Mouse (Mus musculus) myocyte (in vitro differentiated cells): ENCODE results near the gene Pla2g6. TPM values are rescaled to one million over a fixed set of nuclear protein-coding genes. Genes with fewer than 3 reads are reported as not detected.
A peak's percentile ranks its signal among the peaks of the same experiment; 100 is the strongest.

Source experiments
- H3K27me3 ChIP-seq: one replicate; pipeline ENCODE4 v1.6.1; 2011; ENCODE audit not compliant: control insufficient read depth, insufficient read depth, insufficient read length
- H3K36me3 ChIP-seq: one replicate; pipeline ENCODE4 v1.6.1; 2011; ENCODE audit not compliant: control insufficient read depth, insufficient read depth
- H3K4me2 ChIP-seq: one replicate; pipeline ENCODE4 v1.6.1; 2011; ENCODE audit warnings: low read depth, control low read depth
- H3K4me3 ChIP-seq: one replicate; pipeline ENCODE4 v1.5.1; 2011; ENCODE audit warnings: mild to moderate bottlenecking, control low read depth, moderate library complexity
- H3K79me2 ChIP-seq: one replicate; pipeline ENCODE4 v1.6.1; 2011; ENCODE audit not compliant: control insufficient read depth, insufficient read depth
- H3ac ChIP-seq: one replicate; pipeline ENCODE4 v1.6.1; 2011; ENCODE audit not compliant: control insufficient read depth, insufficient read length
- CEBPB ChIP-seq: IDR thresholded peaks from 2 replicates; pipeline ENCODE4 v1.6.1; 2011; ENCODE audit warnings: mild to moderate bottlenecking, moderate library complexity; ENCODE audit not compliant: poor library complexity, insufficient read depth, severe bottlenecking
- E2F4 ChIP-seq: IDR thresholded peaks from one replicate; pipeline ENCODE4 v1.6.1; 2011; ENCODE audit warnings: mild to moderate bottlenecking, control low read depth, moderate library complexity; ENCODE audit not compliant: insufficient read depth
- MAX ChIP-seq: IDR thresholded peaks from one replicate; pipeline ENCODE4 v1.6.1; 2011; ENCODE audit warnings: low read depth, mild to moderate bottlenecking, control low read depth
- MYOD1 ChIP-seq, 3 experiments: IDR thresholded peaks; one replicate each; pipeline ENCODE4 v1.6.1; 2011; ENCODE audit warnings: control low read depth in 2 of 3, low read depth in 2 of 3, mild to moderate bottlenecking in 2 of 3, moderate library complexity in 1 of 3; ENCODE audit not compliant: insufficient read length in 2 of 3, control insufficient read depth in 1 of 3
- MYOG ChIP-seq, 3 experiments: IDR thresholded peaks; one replicate each; pipeline ENCODE4 v1.6.1; 2011; ENCODE audit warnings: control low read depth in 2 of 3, low read depth in 2 of 3, mild to moderate bottlenecking in 2 of 3; ENCODE audit not compliant: insufficient read length in 2 of 3, control insufficient read depth in 1 of 3, insufficient read depth in 1 of 3
- POLR2A ChIP-seq: IDR thresholded peaks from one replicate; pipeline ENCODE4 v1.6.1; 2011; ENCODE audit warnings: low read depth, mild to moderate bottlenecking, control low read depth, moderate library complexity; ENCODE audit not compliant: insufficient read length
- POLR2AphosphoS2 ChIP-seq: IDR thresholded peaks from one replicate; pipeline ENCODE4 v1.6.1; 2011; ENCODE audit warnings: low read depth, control low read depth; ENCODE audit not compliant: insufficient read length
- REST ChIP-seq: IDR thresholded peaks from one replicate; pipeline ENCODE4 v1.6.1; 2011; ENCODE audit warnings: mild to moderate bottlenecking, control low read depth, moderate library complexity; ENCODE audit not compliant: insufficient read depth, insufficient read length
- SRF ChIP-seq: IDR thresholded peaks from one replicate; pipeline ENCODE4 v1.6.1; 2011; ENCODE audit warnings: low read depth; ENCODE audit not compliant: control insufficient read depth, insufficient read length
- TCF12 ChIP-seq: IDR thresholded peaks from one replicate; pipeline ENCODE4 v1.6.1; 2011; ENCODE audit warnings: mild to moderate bottlenecking, control low read depth; ENCODE audit not compliant: poor library complexity, insufficient read depth, severe bottlenecking
- TCF3 ChIP-seq: IDR thresholded peaks from one replicate; pipeline ENCODE4 v1.6.1; 2011; ENCODE audit warnings: low read depth, control low read depth; ENCODE audit not compliant: insufficient read length
- USF1 ChIP-seq: IDR thresholded peaks from one replicate; pipeline ENCODE4 v1.6.1; 2011; ENCODE audit warnings: low read depth, mild to moderate bottlenecking, control low read depth, moderate library complexity
- polyA plus RNA-seq: library from polyadenylated mRNA; unstranded; fragments of >200 nt; fragmentation: generic; extraction: Trizol; gene quantifications from one replicate; pipeline ENCODE4 v1.2.1, GENCODE M21; 2012; ENCODE audit warnings: missing spikeins

The Pla2g6 gene
- polyA plus RNA-seq, 1 experiment = 36.3 TPM

GRCm38 (mm10) chr15:79350866-79351265 lies 22.7 kb upstream of the Pla2g6 start:
- H3K27me3 ChIP-seq = no peaks in the 10 kb centered on the region
- H3K4me2 ChIP-seq = no peak overlapping the region
- H3K79me2 ChIP-seq = no peaks in the 10 kb centered on the region
- no peak overlapping the region for H3ac ChIP-seq
- H3K4me3 ChIP-seq = no peak overlapping the region
- H3K36me3 ChIP-seq = no peaks in the 10 kb centered on the region
- TF ChIP-seq REST (no peak), MYOG (IDR thresholded peaks at IDR 0.05; ENCODE audit: control insufficient read depth in 1 of 3, insufficient read depth in 1 of 3, insufficient read length in 2 of 3, low read depth in 2 of 3) (no peak), SRF (no peak), MYOD1 (IDR thresholded peaks at IDR 0.05; ENCODE audit: control insufficient read depth in 1 of 3, insufficient read length in 2 of 3, low read depth in 2 of 3) (no peak), POLR2A (no peak), USF1 (no peak), TCF3 (no peak), POLR2AphosphoS2 (no peak), MAX (no peak), TCF12 (no peak), E2F4 (no peak), CEBPB (no peak)

- no peaks in the 10 kb centered on the region for H3K36me3 ChIP-seq
- no peaks in the 10 kb centered on the region for H3K79me2 ChIP-seq
- no peak overlapping the region for H3ac ChIP-seq
- peak overlapping the region; percentile 90 for H3K4me2 ChIP-seq
- peak overlapping the region; percentile 63 for H3K4me3 ChIP-seq
- TF ChIP-seq TCF3 (no peak), MYOD1 (IDR thresholded peaks at IDR 0.05; ENCODE audit: control insufficient read depth in 1 of 3, insufficient read length in 2 of 3, low read depth in 2 of 3) (no peak), USF1 (no peak), SRF (no peak), MYOG (IDR thresholded peaks at IDR 0.05; ENCODE audit: control insufficient read depth in 1 of 3, insufficient read depth in 1 of 3, insufficient read length in 2 of 3, low read depth in 2 of 3) (no peak), CEBPB (no peak), E2F4 (no peak), POLR2A (no peak), TCF12 (no peak), REST (no peak), POLR2AphosphoS2 (no peak), MAX (no peak)
- no peaks in the 10 kb centered on the region for H3K27me3 ChIP-seq
Measured at GRCm38 (mm10) chr15:79348651-79349050, 20.5 kb upstream of the Pla2g6 start.

- Histone ChIP-seq H3K79me2 (no peaks in the 10 kb centered on the region), H3K27me3 (no peaks in the 10 kb centered on the region), H3K4me2 (peak overlapping the region; percentile 90), H3K36me3 (no peaks in the 10 kb centered on the region), H3ac (peak overlapping the region; percentile 50), H3K4me3 (peak overlapping the region; percentile 63)
- TF ChIP-seq USF1 (peak; percentile 39), MYOD1 (IDR thresholded peaks at IDR 0.05; ENCODE audit: control insufficient read depth in 1 of 3, insufficient read length in 2 of 3, low read depth in 2 of 3) (peak in 1 of 3 experiments; percentile 21), POLR2A (no peak), MYOG (IDR thresholded peaks at IDR 0.05; ENCODE audit: control insufficient read depth in 1 of 3, insufficient read depth in 1 of 3, insufficient read length in 2 of 3, low read depth in 2 of 3) (peak in 1 of 3 experiments; percentile 9)
Measured at GRCm38 (mm10) chr15:79347845-79348506, 19.8 kb upstream of the Pla2g6 start.

- H3K27me3 ChIP-seq = no peaks in the 10 kb centered on the region
- peak overlapping the region; percentile 90 for H3K4me2 ChIP-seq
- H3ac ChIP-seq = peak overlapping the region; percentile 50
- no peaks in the 10 kb centered on the region for H3K79me2 ChIP-seq
- peak overlapping the region; percentile 63 for H3K4me3 ChIP-seq
- no peaks in the 10 kb centered on the region for H3K36me3 ChIP-seq
- TF ChIP-seq USF1 (peak; percentile 33), MYOG (IDR thresholded peaks at IDR 0.05; ENCODE audit: control insufficient read depth in 1 of 3, insufficient read depth in 1 of 3, insufficient read length in 2 of 3, low read depth in 2 of 3) (peak in 1 of 3 experiments; percentile 38), MYOD1 (IDR thresholded peaks at IDR 0.05; ENCODE audit: control insufficient read depth in 1 of 3, insufficient read length in 2 of 3, low read depth in 2 of 3) (peak in 1 of 3 experiments; percentile 27), CEBPB (no peak), REST (no peak), POLR2A (peak; percentile 59)
Measured at GRCm38 (mm10) chr15:79347165-79347844, 19.1 kb upstream of the Pla2g6 start.

- H3K4me2 ChIP-seq = peak within 1 kb of the TSS; percentile 90
- no peaks in the 10 kb centered on the region for H3K36me3 ChIP-seq
- H3K4me3 ChIP-seq = peak within 1 kb of the TSS; percentile 63
- H3K27me3 ChIP-seq = no peaks in the 10 kb centered on the region
- H3K79me2 ChIP-seq = no peaks in the 10 kb centered on the region
- TF ChIP-seq TCF3 (no peak), CEBPB (peak; percentile 69)
- H3ac ChIP-seq = peak within 1 kb of the TSS; percentile 50
Measured at GRCm38 (mm10) chr15:79346051-79346793, 18.0 kb upstream of the Pla2g6 start, which contains the start of gene Maff. TSS of gene Maff (plus strand) at chr15:79346621.
